Mouse (Mus musculus) megakaryocyte, embryonic 14.5 days (primary cell): Measurements from ENCODE around the gene Cars.

Experiments
- FLI1 ChIP-seq: IDR thresholded peaks from 2 replicates; pipeline ENCODE4 v1.6.1; 2012; ENCODE audit warnings: low read length, inconsistent platforms, mixed read lengths
- GATA1 ChIP-seq: IDR thresholded peaks from 3 replicates; pipeline ENCODE4 v1.6.1; 2012; ENCODE audit warnings: mixed read lengths, low read length, inconsistent platforms, borderline replicate concordance

GRCm38 (mm10) chr7:143538671-143539070 is 61.2 kb downstream of the Cars start:
- TF ChIP-seq GATA1 (no peak), FLI1 (no peak)
